ENCODE assay signal across 10 mouse cellular contexts in genomic region chr5:98166116-98166515, GRCm38 (mm10). TPM values are rescaled to one million over a fixed set of nuclear protein-coding genes. Genes with fewer than 3 reads are reported as not detected.
DNase-seq lines count a peak whose midpoint lies in the region; ATAC-seq lines count a peak whose summit lies in the region.
"Had no signal": no experiment of that assay in that cellular context is flagged by ENCODE, and none has a peak within 500 bp of the region (broad histone marks: within the 10 kb centered on the region; RNA-seq: fewer than 3 reads in every experiment).

No protein-coding gene starts in this region.

- no peak overlapping the region; the same call in 1 of the 2 replicates for H3K9ac ChIP-seq in lung, embryonic 16.5 days (ENCODE audit: low read length)
- H3K9ac ChIP-seq in hindbrain, embryonic 13.5 days = no peak overlapping the region
- H3K9ac ChIP-seq in neural tube, embryonic 15.5 days (replicated peaks) = no peak overlapping the region

- no peaks in the 10 kb centered on the region for H3K36me3 ChIP-seq in lung, embryonic 16.5 days (ENCODE audit: control insufficient read depth, insufficient read depth, low read length)
- H3K36me3 ChIP-seq in hindbrain, embryonic 13.5 days = no peaks in the 10 kb centered on the region
- no peaks in the 10 kb centered on the region for H3K36me3 ChIP-seq in neural tube, embryonic 15.5 days

- H3K4me3 ChIP-seq in lung, embryonic 16.5 days (ENCODE audit: low read length) = peak overlapping the region; percentile 51
- H3K4me3 ChIP-seq in hindbrain, embryonic 13.5 days = no peak overlapping the region
- H3K4me3 ChIP-seq in neural tube, embryonic 15.5 days (replicated peaks) = no peak overlapping the region

- intact Hi-C loops in left cerebral cortex, postnatal 36 days (cut with DNase I) = loop anchor here (5.0 to 10.0 kb wide), 3 partner anchors 134 to 1039 kb away; partner anchors contain the start of gene Antxr2

- 8% methylated on average over 15 of the region's 15 CpGs for WGBS in lung, embryonic 16.5 days
- 2% methylated on average over 15 of the region's 15 CpGs for WGBS in hindbrain, embryonic 13.5 days
- 3% methylated on average over 15 of the region's 15 CpGs for WGBS in neural tube, embryonic 15.5 days

- DNase-seq in embryo, embryonic 10 days (ENCODE audit: low spot score) = peak; percentile 11
- no peak for DNase-seq in embryo, embryonic 9.5 days (ENCODE audit: extremely low spot score)
- no peak for DNase-seq in lung, adult 18-20 months
- no peak for DNase-seq in spleen, adult 12 weeks (ENCODE audit: low spot score)
- DNase-seq in left cerebral cortex, postnatal 36 days (ENCODE audit: low spot score in 2 of 2) = no peak

- peak overlapping the region; percentile 50; the same call in 1 of the 2 replicates for H3K27ac ChIP-seq in lung, embryonic 16.5 days (ENCODE audit: low read length)
- peak overlapping the region; percentile 67 for H3K27ac ChIP-seq in hindbrain, embryonic 13.5 days
- H3K27ac ChIP-seq in neural tube, embryonic 15.5 days (replicated peaks) = no peak overlapping the region
- H3K27ac ChIP-seq: kidney, postnatal 0 days had no signal

- no peaks in the 10 kb centered on the region for H3K9me3 ChIP-seq in lung, embryonic 16.5 days (ENCODE audit: control insufficient read depth, low read length)
- no peaks in the 10 kb centered on the region for H3K9me3 ChIP-seq in hindbrain, embryonic 13.5 days
- no peaks in the 10 kb centered on the region for H3K9me3 ChIP-seq in neural tube, embryonic 15.5 days (replicated peaks)

- no peak for ATAC-seq in lung, embryonic 16.5 days (ENCODE audit: low read depth)
- ATAC-seq in hindbrain, embryonic 13.5 days (ENCODE audit: low FRiP score) = peak; percentile 9; the same call in 1 of the 2 replicates
- ATAC-seq in neural tube, embryonic 15.5 days (ENCODE audit: low FRiP score) = no peak

- H3K4me2 ChIP-seq in lung, embryonic 16.5 days (ENCODE audit: low read depth, low read length) = peak overlapping the region; percentile 82
- H3K4me2 ChIP-seq in hindbrain, embryonic 13.5 days = peak overlapping the region; percentile 63
- peak overlapping the region; percentile 84 for H3K4me2 ChIP-seq in neural tube, embryonic 15.5 days

- H3K27me3 ChIP-seq in lung, embryonic 16.5 days (ENCODE audit: control insufficient read depth, insufficient read depth, low read depth, low read length) = peaks cover 45% of the 10 kb centered on the region
- peaks cover 60% of the 10 kb centered on the region for H3K27me3 ChIP-seq in hindbrain, embryonic 13.5 days
- peaks cover 46% of the 10 kb centered on the region for H3K27me3 ChIP-seq in neural tube, embryonic 15.5 days (replicated peaks)

- H3K4me1 ChIP-seq in lung, embryonic 16.5 days (replicated peaks; ENCODE audit: control insufficient read depth, insufficient read depth, low read length) = peaks cover 13% of the 10 kb centered on the region
- H3K4me1 ChIP-seq in hindbrain, embryonic 13.5 days (replicated peaks) = peaks cover 47% of the 10 kb centered on the region
- H3K4me1 ChIP-seq in neural tube, embryonic 15.5 days = peaks cover 45% of the 10 kb centered on the region

RNA-seq across cellular contexts. Expression of gene Prdm8, which starts 0.9 kb away (rescaled TPM):
- polyA plus RNA-seq in lung, embryonic 16.5 days (2015; fragmentation: Nextera tagmentation; extraction: Ambion mirVana) = 0.79 and 0.87 TPM in 2 replicates
- polyA plus RNA-seq in hindbrain, embryonic 13.5 days (2015; fragmentation: Nextera tagmentation; extraction: Ambion mirVana) = 2.4 and 2.5 TPM in 2 replicates
- polyA plus RNA-seq in neural tube, embryonic 15.5 days (2015; fragmentation: Nextera tagmentation; extraction: Ambion mirVana) = 3.6 and 3.9 TPM in 2 replicates
- 10 to 100 TPM; 34.4 to 35.6 TPM for total RNA-seq in left cerebral cortex, postnatal 36 days (2021)
- total RNA-seq: liver, adult 2 months had no signal
- polyA plus RNA-seq: liver, adult 2 months had no signal
